Mouse (Mus musculus): ENCODE measurements around the gene Vmn2r69.

Vmn2r69 gene

DNA sequence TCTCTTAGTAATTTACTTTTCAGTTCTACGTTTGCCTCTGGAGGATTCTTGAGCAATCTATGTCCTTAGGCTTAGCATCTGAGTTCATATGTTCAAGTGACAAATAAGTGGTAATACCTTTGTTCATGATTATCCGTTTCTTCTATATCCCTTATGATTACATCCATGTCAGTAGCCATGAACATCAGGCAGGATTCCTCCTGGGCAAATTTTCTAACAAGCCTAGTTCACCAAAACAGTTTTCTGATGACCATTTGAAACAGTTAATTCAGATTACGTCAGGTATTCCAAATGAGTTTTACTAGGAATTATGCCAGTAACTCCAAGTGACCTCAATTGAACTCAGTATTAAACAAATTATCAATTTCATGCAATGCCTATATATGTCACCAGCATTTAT, at the start of gene Vmn2r69:
Gene Vmn2r69 (minus strand): TSS at position 101 of the 400 bp plus-strand sequence.
- no peak for DNase-seq

Measured in kidney, adult 9 months (tissue).